In the genomic region with DNA sequence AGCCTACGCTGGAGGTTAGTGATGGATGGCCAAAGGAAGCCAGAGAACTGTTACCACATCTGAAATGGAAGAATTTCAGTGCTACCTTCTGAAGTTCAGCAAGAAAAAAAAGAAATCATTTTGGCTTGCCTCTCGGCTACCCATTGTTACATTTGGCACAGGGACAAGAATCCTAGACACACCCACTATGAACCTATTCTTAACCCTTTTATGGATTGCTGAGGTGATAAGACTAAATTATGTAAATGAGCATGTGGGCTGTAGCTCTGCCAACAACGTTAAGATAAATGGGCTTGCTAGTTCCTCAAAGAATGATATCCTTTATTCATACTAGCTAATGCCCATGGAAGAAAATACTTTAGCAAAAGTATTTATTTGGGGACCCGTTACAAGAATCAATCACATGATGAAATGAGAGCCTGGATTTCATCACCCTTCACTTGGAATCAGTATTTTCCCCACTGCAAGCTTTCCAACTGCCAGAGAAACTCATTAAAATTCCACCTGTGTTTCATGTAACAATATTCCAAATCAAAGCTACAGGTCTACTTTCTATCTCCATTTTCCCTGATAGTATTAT, we compare ENCODE assay signal across 17 mouse cellular contexts.
DNase-seq lines count a peak whose midpoint lies in the region; ATAC-seq and TF ChIP-seq lines count a peak whose summit lies in the region.
"Had no signal": no experiment of that assay in that cellular context is flagged by ENCODE, and none has a peak within 500 bp of the region (broad histone marks: within the 10 kb centered on the region; RNA-seq: fewer than 3 reads in every experiment).

No protein-coding gene starts in this region.

- no peak for TF ChIP-seq POLR2A in MEL (IDR thresholded peaks at IDR 0.05; ENCODE audit: control insufficient read depth in 1 of 2, insufficient read depth in 1 of 2, low read depth in 1 of 2, low read length in 2 of 2, poor library complexity in 1 of 2)

- 40% methylated on average over 4 of the region's 4 CpGs for WGBS in embryonic facial prominence, embryonic 14.5 days
- WGBS in embryonic facial prominence, embryonic 10.5 days, result 72% methylated on average over 4 of the region's 4 CpGs
- WGBS in midbrain, embryonic 15.5 days, result 56% methylated on average over 4 of the region's 4 CpGs

- H3K27me3 ChIP-seq in embryonic facial prominence, embryonic 14.5 days (replicated peaks; ENCODE audit: control insufficient read depth, insufficient read depth, low read length), result no peaks in the 10 kb centered on the region
- H3K27me3 ChIP-seq in embryonic facial prominence, embryonic 10.5 days (replicated peaks; ENCODE audit: low read depth, poor library complexity, severe bottlenecking), result no peaks in the 10 kb centered on the region
- H3K27me3 ChIP-seq in MEL (ENCODE audit: control insufficient read depth in 1 of 2, insufficient read depth in 2 of 2, low read length in 2 of 2), result no peaks in the 10 kb centered on the region; a peak in 1 of 4 replicates
- H3K27me3 ChIP-seq in midbrain, embryonic 15.5 days (replicated peaks), result no peaks in the 10 kb centered on the region
- H3K27me3 ChIP-seq: embryonic facial prominence, embryonic 13.5 days; forebrain, embryonic 13.5 days; hindbrain, embryonic 12.5 days; intestine, embryonic 15.5 days; neural tube, embryonic 13.5 days had no signal

- peak; percentile 39 for DNase-seq in embryonic facial prominence, embryonic 14.5 days (ENCODE audit: low spot score)
- no peak for DNase-seq in embryonic facial prominence, embryonic 10.5 days (ENCODE audit: low spot score)
- DNase-seq in kidney, postnatal 14 days, result peak; percentile 18
- no peak for DNase-seq in kidney, adult 11 months
- peak; percentile 5 for DNase-seq in MEL (ENCODE audit: low read depth, low spot score)
- DNase-seq in fibroblast of lung, adult 2 months (ENCODE audit: low read depth), result peak; percentile 64
- DNase-seq: B cell, adult 2 months; cerebellum, adult 8-10 months had no signal

- no peak for ATAC-seq in embryonic facial prominence, embryonic 14.5 days (ENCODE audit: low read depth)
- no peak for ATAC-seq in erythroid progenitor cell, adult 5-6 weeks (replicated peaks; ENCODE audit: low FRiP score, poor library complexity, severe bottlenecking)
- ATAC-seq in midbrain, embryonic 15.5 days (replicated peaks), result no peak
- ATAC-seq: forebrain, embryonic 13.5 days; intestine, embryonic 15.5 days had no signal

- H3K79me2 ChIP-seq in MEL (ENCODE audit: control insufficient read depth, insufficient read depth, low read length, poor library complexity), result no peaks in the 10 kb centered on the region

- H3K4me1 ChIP-seq in embryonic facial prominence, embryonic 14.5 days (ENCODE audit: control insufficient read depth, insufficient read depth, low read length), result peaks cover 13% of the 10 kb centered on the region
- H3K4me1 ChIP-seq in embryonic facial prominence, embryonic 10.5 days, result peaks cover 9% of the 10 kb centered on the region; the same call in 1 of the 2 replicates
- H3K4me1 ChIP-seq in MEL (ENCODE audit: control insufficient read depth in 1 of 2, insufficient read depth in 2 of 2, low read length in 2 of 2), result no peaks in the 10 kb centered on the region
- H3K4me1 ChIP-seq in midbrain, embryonic 15.5 days, result no peaks in the 10 kb centered on the region
- H3K4me1 ChIP-seq: hindbrain, embryonic 12.5 days; intestine, embryonic 15.5 days; midbrain, embryonic 10.5 days; neural tube, embryonic 13.5 days had no signal

- H3K9me3 ChIP-seq in embryonic facial prominence, embryonic 14.5 days (ENCODE audit: control insufficient read depth, low read length), result no peaks in the 10 kb centered on the region
- H3K9me3 ChIP-seq in embryonic facial prominence, embryonic 10.5 days, result no peaks in the 10 kb centered on the region
- no peaks in the 10 kb centered on the region for H3K9me3 ChIP-seq in MEL (replicated peaks; ENCODE audit: insufficient read depth, low read length)
- H3K9me3 ChIP-seq in midbrain, embryonic 15.5 days, result no peaks in the 10 kb centered on the region
- H3K9me3 ChIP-seq: embryonic facial prominence, embryonic 13.5 days; forebrain, embryonic 13.5 days; hindbrain, embryonic 12.5 days; intestine, embryonic 15.5 days; midbrain, embryonic 10.5 days; neural tube, embryonic 13.5 days had no signal

- TF ChIP-seq RAD21 in MEL (IDR thresholded peaks at IDR 0.05; ENCODE audit: low read depth, low read length), result no peak

- H3K36me3 ChIP-seq in embryonic facial prominence, embryonic 14.5 days (ENCODE audit: control insufficient read depth, insufficient read depth, low read length), result no peaks in the 10 kb centered on the region
- H3K36me3 ChIP-seq in embryonic facial prominence, embryonic 10.5 days (replicated peaks), result no peaks in the 10 kb centered on the region
- H3K36me3 ChIP-seq in MEL (ENCODE audit: control insufficient read depth in 1 of 2, insufficient read depth in 2 of 2, low read length in 2 of 2), result no peaks in the 10 kb centered on the region
- no peaks in the 10 kb centered on the region for H3K36me3 ChIP-seq in midbrain, embryonic 15.5 days (replicated peaks)
- H3K36me3 ChIP-seq: embryonic facial prominence, embryonic 13.5 days; hindbrain, embryonic 12.5 days; intestine, embryonic 15.5 days; midbrain, embryonic 10.5 days; neural tube, embryonic 13.5 days had no signal

- no peak overlapping the region for H3K9ac ChIP-seq in embryonic facial prominence, embryonic 14.5 days (ENCODE audit: low read depth, low read length)
- no peak overlapping the region for H3K9ac ChIP-seq in MEL (ENCODE audit: control insufficient read depth, low read depth, low read length, poor library complexity, severe bottlenecking)
- H3K9ac ChIP-seq in midbrain, embryonic 15.5 days, result no peak overlapping the region
- H3K9ac ChIP-seq: embryonic facial prominence, embryonic 13.5 days; forebrain, embryonic 13.5 days; hindbrain, embryonic 12.5 days; intestine, embryonic 15.5 days; neural tube, embryonic 13.5 days had no signal

- no peak overlapping the region for H3K4me2 ChIP-seq in embryonic facial prominence, embryonic 14.5 days (ENCODE audit: low read depth, low read length)
- no peak overlapping the region for H3K4me2 ChIP-seq in midbrain, embryonic 15.5 days
- H3K4me2 ChIP-seq: embryonic facial prominence, embryonic 13.5 days; forebrain, embryonic 13.5 days; hindbrain, embryonic 12.5 days; intestine, embryonic 15.5 days; liver, embryonic 11.5 days; neural tube, embryonic 13.5 days had no signal

- H3K27ac ChIP-seq in embryonic facial prominence, embryonic 14.5 days (replicated peaks; ENCODE audit: low read depth, low read length), result no peak overlapping the region
- H3K27ac ChIP-seq in embryonic facial prominence, embryonic 10.5 days (replicated peaks), result no peak overlapping the region
- no peak overlapping the region for H3K27ac ChIP-seq in MEL (ENCODE audit: control insufficient read depth, low read depth, low read length)
- no peak overlapping the region for H3K27ac ChIP-seq in midbrain, embryonic 15.5 days
- H3K27ac ChIP-seq: embryonic facial prominence, embryonic 13.5 days; forebrain, embryonic 13.5 days; hindbrain, embryonic 12.5 days; intestine, embryonic 15.5 days; midbrain, embryonic 10.5 days; neural tube, embryonic 13.5 days had no signal

- no peak overlapping the region for H3K4me3 ChIP-seq in embryonic facial prominence, embryonic 14.5 days (ENCODE audit: low read depth, low read length)
- H3K4me3 ChIP-seq in embryonic facial prominence, embryonic 10.5 days, result no peak overlapping the region
- H3K4me3 ChIP-seq in MEL (ENCODE audit: control insufficient read depth in 1 of 2, insufficient read depth in 1 of 2, low read depth in 2 of 2, low read length in 2 of 2), result no peak overlapping the region
- H3K4me3 ChIP-seq in midbrain, embryonic 15.5 days, result no peak overlapping the region
- H3K4me3 ChIP-seq: embryonic facial prominence, embryonic 13.5 days; forebrain, embryonic 13.5 days; hindbrain, embryonic 12.5 days; intestine, embryonic 15.5 days; midbrain, embryonic 10.5 days; neural tube, embryonic 13.5 days had no signal

- no peak for TF ChIP-seq CTCF in MEL (IDR thresholded peaks at IDR 0.05 in 2 of 3, conservative IDR thresholded peaks at IDR 0.05 in 1 of 3; ENCODE audit: control insufficient read depth in 1 of 3, insufficient read depth in 1 of 3, low read depth in 2 of 3, low read length in 3 of 3, poor library complexity in 1 of 3, severe bottlenecking in 1 of 3)

- no peak for TF ChIP-seq EP300 in MEL (IDR thresholded peaks at IDR 0.05; ENCODE audit: low read depth in 1 of 2, low read length in 2 of 2)

TF ChIP-seq in MEL, 35 proteins besides CTCF, POLR2A, EP300 and RAD21:
- TF ChIP-seq POLR2AphosphoS5 (IDR thresholded peaks at IDR 0.05; ENCODE audit: borderline replicate concordance, low read depth, low read length) (no peak), ZMIZ1 (IDR thresholded peaks at IDR 0.05; ENCODE audit: low read depth, low read length) (no peak), KAT2A (conservative IDR thresholded peaks at IDR 0.05; ENCODE audit: low read depth, low read length) (no peak), ZNF384 (IDR thresholded peaks at IDR 0.05; ENCODE audit: low read depth, low read length) (no peak), TBP (IDR thresholded peaks at IDR 0.05; ENCODE audit: low read depth, low read length) (no peak), MAFK (IDR thresholded peaks at IDR 0.05; ENCODE audit: borderline replicate concordance, low read depth, low read length) (no peak), NELFE (IDR thresholded peaks at IDR 0.05; ENCODE audit: low read depth, low read length) (no peak), SMC3 (IDR thresholded peaks at IDR 0.05; ENCODE audit: low read depth, low read length) (no peak), CHD2 (IDR thresholded peaks at IDR 0.05; ENCODE audit: low read length) (no peak), BHLHE40 (IDR thresholded peaks at IDR 0.05; ENCODE audit: borderline replicate concordance, low read depth, low read length) (no peak)

Comparison
In these comparisons a context has a peak if more than half of its experiments do, and no peak if none do; other contexts are left out.
1. DNase-seq: peak in embryonic facial prominence, embryonic 14.5 days (single experiment), kidney, postnatal 14 days (single experiment), MEL (single experiment) and fibroblast of lung, adult 2 months (single experiment); none in embryonic facial prominence, embryonic 10.5 days (single experiment) and kidney, adult 11 months (single experiment).